8 mouse cellular contexts compared by ENCODE assay signal in genomic region chr11:101225331-101226064, GRCm38 (mm10). TPM values are rescaled to one million over a fixed set of nuclear protein-coding genes. Genes with fewer than 3 reads are reported as not detected.
DNase-seq lines count a peak whose midpoint lies in the region; ATAC-seq lines count a peak whose summit lies in the region.

No protein-coding gene starts in this region.

- H3K4me3 ChIP-seq in kidney, embryonic 14.5 days (ENCODE audit: low read length), result peak overlapping the region; percentile 86
- peak overlapping the region; percentile 78 for H3K4me3 ChIP-seq in embryonic facial prominence, embryonic 11.5 days (ENCODE audit: low read depth, low read length)
- H3K4me3 ChIP-seq in intestine, embryonic 16.5 days (ENCODE audit: low read length), result peak overlapping the region; percentile 76

- H3K4me1 ChIP-seq in kidney, embryonic 14.5 days (ENCODE audit: control insufficient read depth, insufficient read depth, low read length), result peaks cover 27% of the 10 kb centered on the region
- peaks cover 4% of the 10 kb centered on the region for H3K4me1 ChIP-seq in embryonic facial prominence, embryonic 11.5 days (ENCODE audit: control insufficient read depth, insufficient read depth, low read length)
- peaks cover 28% of the 10 kb centered on the region for H3K4me1 ChIP-seq in intestine, embryonic 16.5 days (ENCODE audit: control insufficient read depth, insufficient read depth, low read length)

- H3K9ac ChIP-seq in kidney, embryonic 14.5 days (ENCODE audit: low read depth, low read length), result peak overlapping the region; percentile 82
- H3K9ac ChIP-seq in embryonic facial prominence, embryonic 11.5 days (replicated peaks; ENCODE audit: low read length), result peak overlapping the region; percentile 86
- H3K9ac ChIP-seq in intestine, embryonic 16.5 days (ENCODE audit: low read depth, low read length), result peak overlapping the region; percentile 88

- no peak for DNase-seq in kidney, postnatal 14 days
- DNase-seq in embryonic facial prominence, embryonic 11.5 days (ENCODE audit: low spot score), result peak; percentile 47
- DNase-seq in frontal cortex, postnatal 10 days (ENCODE audit: low spot score in 2 of 2), result no peak
- no peak for DNase-seq in right cerebral cortex, adult 18-20 months

- H3K36me3 ChIP-seq in kidney, embryonic 14.5 days (ENCODE audit: control insufficient read depth, insufficient read depth, low read length), result no peaks in the 10 kb centered on the region
- H3K36me3 ChIP-seq in embryonic facial prominence, embryonic 11.5 days (replicated peaks; ENCODE audit: control insufficient read depth, insufficient read depth, low read depth, low read length), result no peaks in the 10 kb centered on the region
- H3K36me3 ChIP-seq in intestine, embryonic 16.5 days (ENCODE audit: control insufficient read depth, insufficient read depth, low read length), result no peaks in the 10 kb centered on the region

- 20% methylated on average over 25 of the region's 25 CpGs for WGBS in kidney, embryonic 14.5 days
- 21% methylated on average over 25 of the region's 25 CpGs for WGBS in embryonic facial prominence, embryonic 11.5 days
- 18% methylated on average over 25 of the region's 25 CpGs for WGBS in intestine, embryonic 16.5 days

- no peaks in the 10 kb centered on the region for H3K9me3 ChIP-seq in kidney, embryonic 14.5 days (ENCODE audit: control insufficient read depth, low read length)
- H3K9me3 ChIP-seq in embryonic facial prominence, embryonic 11.5 days (replicated peaks; ENCODE audit: control insufficient read depth, low read length), result no peaks in the 10 kb centered on the region
- H3K9me3 ChIP-seq in intestine, embryonic 16.5 days (ENCODE audit: control insufficient read depth, low read length), result no peaks in the 10 kb centered on the region

- no peaks in the 10 kb centered on the region for H3K27me3 ChIP-seq in kidney, embryonic 14.5 days (ENCODE audit: control insufficient read depth, insufficient read depth, low read length)
- H3K27me3 ChIP-seq in embryonic facial prominence, embryonic 11.5 days (ENCODE audit: control insufficient read depth, insufficient read depth, low read length), result no peaks in the 10 kb centered on the region
- H3K27me3 ChIP-seq in intestine, embryonic 16.5 days (replicated peaks; ENCODE audit: control insufficient read depth, insufficient read depth, low read length), result no peaks in the 10 kb centered on the region

- H3K4me2 ChIP-seq in kidney, embryonic 14.5 days (replicated peaks; ENCODE audit: low read depth, low read length), result peak overlapping the region; percentile 84
- H3K4me2 ChIP-seq in embryonic facial prominence, embryonic 11.5 days (ENCODE audit: low read depth, low read length), result peak overlapping the region; percentile 87
- peak overlapping the region; percentile 66 for H3K4me2 ChIP-seq in intestine, embryonic 16.5 days (ENCODE audit: low read depth, low read length)

- no peak for ATAC-seq in kidney, embryonic 14.5 days (ENCODE audit: low FRiP score, low TSS enrichment)
- no peak for ATAC-seq in embryonic facial prominence, embryonic 11.5 days (replicated peaks; ENCODE audit: insufficient number of reproducible peaks, low FRiP score, low TSS enrichment, low read depth)
- ATAC-seq in intestine, embryonic 16.5 days, result no peak
- peak; percentile 23; the same call in 1 of the 2 replicates for ATAC-seq in monocyte, adult 5-6 weeks (replicated peaks; ENCODE audit: insufficient number of reproducible peaks, low FRiP score, low TSS enrichment, poor library complexity, severe bottlenecking)
- ATAC-seq in megakaryocyte-erythroid progenitor cell, adult 5-6 weeks (replicated peaks; ENCODE audit: low FRiP score, low TSS enrichment, poor library complexity, severe bottlenecking), result no peak

- H3K27ac ChIP-seq in kidney, embryonic 14.5 days (ENCODE audit: low read depth, low read length), result peak overlapping the region; percentile 86
- H3K27ac ChIP-seq in embryonic facial prominence, embryonic 11.5 days (replicated peaks; ENCODE audit: low read depth, low read length), result peak overlapping the region; percentile 30; the same call in 1 of the 2 replicates
- peak overlapping the region; percentile 62 for H3K27ac ChIP-seq in intestine, embryonic 16.5 days (ENCODE audit: low read length)

RNA-seq across cellular contexts. Expression of gene Ezh1, which starts 0.8 kb away (rescaled TPM):
- 18.2 and 27.4 TPM in 2 replicates for polyA plus RNA-seq in kidney, embryonic 14.5 days (2014; fragmentation: Nextera tagmentation; extraction: Ambion mirVana)
- 11.6 and 12.4 TPM in 2 replicates for polyA plus RNA-seq in embryonic facial prominence, embryonic 11.5 days (2014; fragmentation: Nextera tagmentation; extraction: Ambion mirVana)
- 16.2 and 18.8 TPM in 2 replicates for polyA plus RNA-seq in intestine, embryonic 16.5 days (2015; fragmentation: Nextera tagmentation; extraction: Ambion mirVana)
- total RNA-seq in monocyte, adult 5-6 weeks (2017), result 30.2 to 66.9 TPM (median 42.6 TPM) in 3 replicates
- 18.2 and 20.6 TPM in 2 replicates for total RNA-seq in megakaryocyte-erythroid progenitor cell, adult 5-6 weeks (2014; fragmentation: Nextera tagmentation)
- 13.8 and 20.3 TPM in 2 replicates for total RNA-seq in megakaryocyte-erythroid progenitor cell, adult 5-6 weeks (2017)

RNA-seq across cellular contexts. Expression of gene Ramp2, which starts 20.3 kb away (rescaled TPM):
- 248 and 275 TPM in 2 replicates for polyA plus RNA-seq in kidney, embryonic 14.5 days (2014; fragmentation: Nextera tagmentation; extraction: Ambion mirVana)
- polyA plus RNA-seq in embryonic facial prominence, embryonic 11.5 days (2014; fragmentation: Nextera tagmentation; extraction: Ambion mirVana), result 64.8 and 69.3 TPM in 2 replicates
- polyA plus RNA-seq in intestine, embryonic 16.5 days (2015; fragmentation: Nextera tagmentation; extraction: Ambion mirVana), result 87.8 and 95.1 TPM in 2 replicates
- total RNA-seq in monocyte, adult 5-6 weeks (2017), result not detected in 3 replicates
- not detected in 2 replicates for total RNA-seq in megakaryocyte-erythroid progenitor cell, adult 5-6 weeks (2014; fragmentation: Nextera tagmentation)
- not detected in 2 replicates for total RNA-seq in megakaryocyte-erythroid progenitor cell, adult 5-6 weeks (2017)

RNA-seq across cellular contexts. Expression of gene Vps25, which starts 28.0 kb away (rescaled TPM):
- polyA plus RNA-seq in kidney, embryonic 14.5 days (2014; fragmentation: Nextera tagmentation; extraction: Ambion mirVana), result 154 and 160 TPM in 2 replicates
- polyA plus RNA-seq in embryonic facial prominence, embryonic 11.5 days (2014; fragmentation: Nextera tagmentation; extraction: Ambion mirVana), result 114 and 117 TPM in 2 replicates
- polyA plus RNA-seq in intestine, embryonic 16.5 days (2015; fragmentation: Nextera tagmentation; extraction: Ambion mirVana), result 152 and 155 TPM in 2 replicates
- total RNA-seq in monocyte, adult 5-6 weeks (2017), result 42.7 to 62.9 TPM (median 53.8 TPM) in 3 replicates
- total RNA-seq in megakaryocyte-erythroid progenitor cell, adult 5-6 weeks (2014; fragmentation: Nextera tagmentation), result 112 and 137 TPM in 2 replicates
- total RNA-seq in megakaryocyte-erythroid progenitor cell, adult 5-6 weeks (2017), result 44.7 and 71.5 TPM in 2 replicates

RNA-seq across cellular contexts. Expression of gene Wnk4, which starts 34.9 kb away (rescaled TPM):
- polyA plus RNA-seq in kidney, embryonic 14.5 days (2014; fragmentation: Nextera tagmentation; extraction: Ambion mirVana), result 18.9 and 28.1 TPM in 2 replicates
- polyA plus RNA-seq in embryonic facial prominence, embryonic 11.5 days (2014; fragmentation: Nextera tagmentation; extraction: Ambion mirVana), result 2.4 and 3.5 TPM in 2 replicates
- polyA plus RNA-seq in intestine, embryonic 16.5 days (2015; fragmentation: Nextera tagmentation; extraction: Ambion mirVana), result 10.2 and 10.8 TPM in 2 replicates
- 0.11 to 1.7 TPM (median 0.19 TPM) in 3 replicates for total RNA-seq in monocyte, adult 5-6 weeks (2017)
- 0.25 and 1.4 TPM in 2 replicates for total RNA-seq in megakaryocyte-erythroid progenitor cell, adult 5-6 weeks (2014; fragmentation: Nextera tagmentation)
- total RNA-seq in megakaryocyte-erythroid progenitor cell, adult 5-6 weeks (2017), result 0.05 and 0.30 TPM in 2 replicates

RNA-seq across cellular contexts. Expression of gene Ccr10, which starts 50.3 kb away (rescaled TPM):
- polyA plus RNA-seq in kidney, embryonic 14.5 days (2014; fragmentation: Nextera tagmentation; extraction: Ambion mirVana), result 0.24 and 0.51 TPM in 2 replicates
- 0.20 TPM in 1 of 2 replicates, not detected in the other for polyA plus RNA-seq in embryonic facial prominence, embryonic 11.5 days (2014; fragmentation: Nextera tagmentation; extraction: Ambion mirVana)
- polyA plus RNA-seq in intestine, embryonic 16.5 days (2015; fragmentation: Nextera tagmentation; extraction: Ambion mirVana), result 0.20 and 0.29 TPM in 2 replicates
- 0.38 TPM in 1 of 3 replicates, not detected in the others for total RNA-seq in monocyte, adult 5-6 weeks (2017)
- not detected in 2 replicates for total RNA-seq in megakaryocyte-erythroid progenitor cell, adult 5-6 weeks (2014; fragmentation: Nextera tagmentation)
- total RNA-seq in megakaryocyte-erythroid progenitor cell, adult 5-6 weeks (2017), result not detected in 2 replicates

Comparison
In these comparisons a context has a peak if more than half of its experiments do, and no peak if none do; other contexts are left out.
1. H3K27ac ChIP-seq: peak in every context shown above with its lines; median percentile 86 in kidney, embryonic 14.5 days; 62 in intestine, embryonic 16.5 days; 30 in embryonic facial prominence, embryonic 11.5 days.